Mouse (Mus musculus) brain, embryonic 14.5 days (tissue): ENCODE data around the gene Gm4131.

ENCODE experiments used
- CTCF ChIP-seq: fragments of 200-500 bp; IDR thresholded peaks from 2 replicates; pipeline ENCODE4 v1.5.1; 2012; ENCODE audit warnings: inconsistent platforms, mild to moderate bottlenecking, moderate library complexity, borderline replicate concordance; ENCODE audit not compliant: insufficient read depth, insufficient read length; ENCODE audit errors: extremely low read depth
- POLR2A ChIP-seq: fragments of 200-500 bp; IDR thresholded peaks from 2 replicates; pipeline ENCODE4 v1.6.1; 2012; ENCODE audit warnings: mild to moderate bottlenecking, inconsistent platforms, borderline replicate concordance; ENCODE audit not compliant: poor library complexity, insufficient read depth, insufficient read length, severe bottlenecking; ENCODE audit errors: extremely low read depth

DNA sequence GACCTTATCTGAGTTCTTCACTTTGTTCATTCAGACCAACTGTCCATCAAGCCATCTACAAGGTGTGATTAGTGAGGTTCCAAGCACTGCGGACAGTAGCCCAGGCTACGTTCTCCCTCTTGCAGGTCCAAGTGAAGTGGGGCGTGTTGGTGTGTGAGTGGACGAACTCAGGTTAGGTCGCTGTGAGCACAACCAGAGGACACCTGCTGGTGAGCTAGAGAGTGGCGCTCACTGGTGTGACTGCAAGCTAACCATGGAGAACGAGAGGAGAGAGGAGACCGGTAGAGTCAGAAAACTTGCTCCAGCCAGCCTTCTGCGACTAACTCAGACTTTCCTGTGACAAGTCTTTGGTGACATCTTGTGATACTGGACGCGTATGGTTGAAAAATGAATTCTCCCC is 107.2 kb downstream of the Gm4131 start:
- TF ChIP-seq CTCF (peak; percentile 30; the same call in 1 of the 2 replicates), POLR2A (no peak)
